Mouse (Mus musculus) heart, postnatal 0 days (tissue): Measurements from ENCODE around the gene Syn3. TPM values are rescaled to one million over a fixed set of nuclear protein-coding genes. Genes with fewer than 3 reads are reported as not detected.
"Not testable (repeated sequence)": the region's sequence is repeated elsewhere in the genome, so short reads cannot be mapped to it uniquely, and the experiment has no call there.

Source experiments
- ATAC-seq: fragments of 200-750 bp; cut with Nextera tagmentation; 2 replicates; pipeline ENCODE4 v1.8.0; 2017; ENCODE audit warnings: low read depth, moderate number of reproducible peaks, moderate library complexity; ENCODE audit not compliant: insufficient read depth
- DNase-seq: peaks from one replicate; pipeline ENCODE4 v3.0.0-alpha.2; 2016; ENCODE audit warnings: low spot score
- H3K27ac ChIP-seq: fragments of 300-500 bp; sonication (generic); 2 replicates; pipeline ENCODE4 v1.5.1; 2014; ENCODE audit warnings: low read depth, mild to moderate bottlenecking
- H3K27me3 ChIP-seq: fragments of 300-500 bp; sonication (generic); 2 replicates; pipeline ENCODE4 v1.6.1; 2014; ENCODE audit warnings: low read length, mixed read lengths; ENCODE audit not compliant: control insufficient read depth, insufficient read depth
- H3K36me3 ChIP-seq: fragments of 300-500 bp; sonication (generic); replicated peaks from 2 replicates; pipeline ENCODE4 v1.6.1; 2014; ENCODE audit warnings: low read length, mixed read lengths; ENCODE audit not compliant: control insufficient read depth, insufficient read depth
- H3K4me1 ChIP-seq: fragments of 300-500 bp; sonication (generic); 2 replicates; pipeline ENCODE4 v1.6.1; 2014; ENCODE audit warnings: antibody characterized with exemption; ENCODE audit not compliant: control insufficient read depth, insufficient read depth
- H3K4me2 ChIP-seq: fragments of 300-500 bp; sonication (generic); 2 replicates; pipeline ENCODE4 v1.6.1; 2014; ENCODE audit warnings: low read depth, mild to moderate bottlenecking, low read length, moderate library complexity
- H3K4me3 ChIP-seq: fragments of 300-500 bp; sonication (generic); 2 replicates; pipeline ENCODE4 v1.5.1; 2014; ENCODE audit warnings: low read depth, low read length
- H3K9ac ChIP-seq: fragments of 300-500 bp; sonication (generic); replicated peaks from 2 replicates; pipeline ENCODE4 v1.6.1; 2014; ENCODE audit warnings: low read depth, low read length, mixed read lengths
- H3K9me3 ChIP-seq: fragments of 300-500 bp; sonication (generic); replicated peaks from 2 replicates; pipeline ENCODE4 v1.6.1; 2016; ENCODE audit warnings: low read length; ENCODE audit not compliant: control insufficient read depth
- CTCF ChIP-seq: IDR thresholded peaks from 2 replicates; pipeline ENCODE4 v1.5.1; 2016; ENCODE audit warnings: antibody characterized with exemption, control low read depth, low read depth
- EP300 ChIP-seq: IDR thresholded peaks from 2 replicates; pipeline ENCODE4 v1.6.1; 2016; ENCODE audit warnings: antibody characterized with exemption, low read depth
- WGBS: fragments of 180-500 bp; shearing (Covaris S2); extraction: QIAGEN DNeasy Blood & Tissue Kit; methylation state at CpG from one replicate; pipeline ENCODE4 v1.1.7; 2014; 5-methylcytosine and 5-hydroxymethylcytosine counted together
- polyA plus RNA-seq: library from polyadenylated mRNA; unstranded; fragments of >200 nt; fragmentation: Nextera tagmentation; extraction: Ambion mirVana; gene quantifications from 2 replicates; pipeline ENCODE4 v1.2.1, GENCODE M21; 2015
- total RNA-seq: library from RNA; depleted of rRNA; stranded (reverse); fragments of >200 nt; gene quantifications from 2 replicates; pipeline ENCODE4 v1.2.3, GENCODE M21; 2014; ENCODE audit warnings: low replicate concordance

The Syn3 gene
- total and polyA plus RNA-seq, 2 experiments from 2014 or later: 0.48 TPM; not detected in 1

DNA sequence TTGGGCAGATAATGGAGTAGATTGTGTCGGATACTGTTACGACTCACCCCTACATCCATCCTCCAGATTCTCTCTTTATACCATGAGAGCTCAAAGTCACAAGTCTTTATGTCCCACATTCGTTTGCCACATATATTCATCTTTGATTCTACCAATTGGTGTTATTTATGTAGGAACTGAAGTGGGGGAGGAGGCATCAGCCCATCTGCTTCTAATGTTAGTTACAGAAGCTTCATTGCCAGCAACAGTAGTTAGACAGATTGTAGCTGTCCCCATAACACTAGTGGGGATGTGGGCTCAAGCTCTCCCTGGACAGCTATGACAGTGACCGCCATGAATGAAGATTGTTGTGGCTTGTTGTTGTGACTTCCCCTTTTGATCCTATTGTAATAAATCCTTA, 59.1 kb downstream of the Syn3 start:
- Histone ChIP-seq H3K4me1 (no peaks in the 10 kb centered on the region), H3K4me3 (no peak overlapping the region), H3K9ac (no peak overlapping the region), H3K27me3 (no peaks in the 10 kb centered on the region), H3K36me3 (no peaks in the 10 kb centered on the region), H3K9me3 (no peaks in the 10 kb centered on the region), H3K27ac (no peak overlapping the region), H3K4me2 (no peak overlapping the region)
- ATAC-seq: no peak
- no peak for DNase-seq
- 91% methylated on average over 4 of the region's 4 CpGs for WGBS
- no peak for TF ChIP-seq EP300
- no peak for TF ChIP-seq CTCF

DNA sequence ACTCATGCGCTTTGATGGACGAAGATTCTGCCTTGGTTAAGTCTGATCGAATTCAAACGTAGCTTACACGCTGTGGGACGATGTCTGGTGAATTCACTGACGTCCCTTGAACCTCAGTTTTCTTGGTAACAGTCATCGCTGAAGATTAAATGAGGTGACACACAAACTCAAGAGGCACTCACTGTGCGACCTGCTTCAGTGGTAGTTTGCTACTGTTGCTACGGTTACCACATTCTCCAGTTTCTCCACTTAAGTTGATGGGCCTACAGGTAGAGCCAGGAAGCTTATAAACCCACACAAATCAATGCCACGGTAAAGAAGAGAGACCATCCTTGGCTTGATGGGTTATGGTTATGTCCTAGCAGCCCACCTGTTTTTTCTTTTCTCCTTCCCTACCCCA, 61.4 kb downstream of the Syn3 start:
- no peaks in the 10 kb centered on the region for H3K27me3 ChIP-seq
- no peak overlapping the region for H3K9ac ChIP-seq
- no peak overlapping the region for H3K27ac ChIP-seq
- no peaks in the 10 kb centered on the region for H3K4me1 ChIP-seq
- DNase-seq (no peak), ATAC-seq (no peak)
- WGBS: 80% methylated on average over 11 of the region's 11 CpGs
- H3K36me3 ChIP-seq: no peaks in the 10 kb centered on the region
- no peaks in the 10 kb centered on the region for H3K9me3 ChIP-seq
- H3K4me2 ChIP-seq: no peak overlapping the region
- TF ChIP-seq EP300 (no peak), CTCF (no peak)
- H3K4me3 ChIP-seq: no peak overlapping the region

DNA sequence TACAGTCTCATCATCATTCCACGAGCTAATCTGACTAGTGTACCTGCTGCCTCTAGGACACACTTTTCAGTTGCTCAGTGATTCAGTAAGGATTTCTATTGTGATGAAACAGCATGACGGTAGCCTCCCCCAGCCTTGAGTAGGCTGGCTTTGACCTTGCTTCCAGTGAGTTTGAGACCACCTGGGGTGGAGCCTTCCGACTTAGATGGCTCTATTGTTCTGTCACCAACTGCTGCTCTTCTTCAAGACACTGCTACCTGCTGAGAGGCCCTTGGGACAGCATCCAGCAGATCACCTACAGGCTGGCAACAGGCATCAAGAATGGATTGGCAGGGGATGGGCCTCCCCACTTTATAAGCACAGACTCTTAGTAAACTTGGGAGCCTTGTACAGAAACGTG, 63.7 kb downstream of the Syn3 start:
- not testable (repeated sequence) for H3K9ac ChIP-seq, H3K4me1 ChIP-seq, ATAC-seq, H3K36me3 ChIP-seq, H3K4me3 ChIP-seq, DNase-seq, H3K4me2 ChIP-seq, H3K9me3 ChIP-seq, H3K27ac ChIP-seq, H3K27me3 ChIP-seq
- WGBS: 64% methylated on average over 4 of the region's 4 CpGs

DNA sequence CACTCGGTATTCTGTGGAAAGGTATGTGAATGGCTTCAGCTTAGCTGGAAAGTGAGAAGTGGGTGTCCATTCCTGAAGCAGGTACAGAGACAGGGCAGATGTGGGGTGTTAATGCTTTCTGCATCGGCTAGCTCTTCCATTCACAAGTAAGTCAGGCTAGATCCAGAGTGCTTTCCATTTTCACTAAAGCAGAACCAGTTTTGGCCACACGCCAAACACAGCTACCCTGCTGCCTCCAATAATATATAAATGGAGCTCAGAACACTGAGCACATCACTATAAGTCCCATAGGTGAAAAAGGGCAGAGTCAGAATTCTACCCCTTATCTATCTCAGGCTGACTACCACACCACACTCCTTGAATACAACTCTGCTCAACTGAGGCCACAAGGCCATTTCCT, 69.0 kb downstream of the Syn3 start:
- TF ChIP-seq CTCF (no peak), EP300 (no peak)
- no peaks in the 10 kb centered on the region for H3K9me3 ChIP-seq
- ATAC-seq (no peak), DNase-seq (no peak)
- H3K4me3 ChIP-seq: no peak overlapping the region
- 51% methylated on average over 3 of the region's 3 CpGs for WGBS
- no peaks in the 10 kb centered on the region for H3K36me3 ChIP-seq
- H3K4me1 ChIP-seq: no peaks in the 10 kb centered on the region
- H3K27ac ChIP-seq: no peak overlapping the region
- no peaks in the 10 kb centered on the region for H3K27me3 ChIP-seq
- no peak overlapping the region for H3K4me2 ChIP-seq
- H3K9ac ChIP-seq: no peak overlapping the region

DNA sequence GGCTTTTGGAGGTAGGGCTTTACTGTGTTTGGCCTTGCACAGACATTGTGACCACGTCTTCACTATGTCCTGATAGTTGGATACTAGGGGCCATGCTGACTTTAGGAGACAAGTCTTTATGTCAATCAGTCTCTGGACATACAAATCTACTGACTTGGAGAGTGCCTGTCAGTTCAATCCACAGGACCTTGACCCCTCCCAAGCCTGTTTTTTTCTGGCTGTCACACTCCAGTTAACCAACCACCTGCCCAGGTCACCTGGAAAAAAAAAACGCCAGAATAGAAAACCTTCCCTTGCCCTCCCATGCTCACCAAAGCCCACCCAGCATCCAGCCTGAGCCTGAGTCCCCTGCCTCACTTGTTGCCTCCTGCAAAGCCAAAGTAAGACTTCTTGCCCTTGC, 70.7 kb downstream of the Syn3 start:
- DNase-seq (no peak), ATAC-seq (no peak)
- Histone ChIP-seq H3K36me3 (no peaks in the 10 kb centered on the region), H3K9ac (no peak overlapping the region), H3K4me1 (no peaks in the 10 kb centered on the region), H3K27me3 (no peaks in the 10 kb centered on the region), H3K9me3 (no peaks in the 10 kb centered on the region), H3K4me2 (no peak overlapping the region), H3K27ac (no peak overlapping the region), H3K4me3 (no peak overlapping the region)
- 63% methylated on average over 2 of the region's 2 CpGs for WGBS
- TF ChIP-seq EP300: no peak
- no peak for TF ChIP-seq CTCF

DNA sequence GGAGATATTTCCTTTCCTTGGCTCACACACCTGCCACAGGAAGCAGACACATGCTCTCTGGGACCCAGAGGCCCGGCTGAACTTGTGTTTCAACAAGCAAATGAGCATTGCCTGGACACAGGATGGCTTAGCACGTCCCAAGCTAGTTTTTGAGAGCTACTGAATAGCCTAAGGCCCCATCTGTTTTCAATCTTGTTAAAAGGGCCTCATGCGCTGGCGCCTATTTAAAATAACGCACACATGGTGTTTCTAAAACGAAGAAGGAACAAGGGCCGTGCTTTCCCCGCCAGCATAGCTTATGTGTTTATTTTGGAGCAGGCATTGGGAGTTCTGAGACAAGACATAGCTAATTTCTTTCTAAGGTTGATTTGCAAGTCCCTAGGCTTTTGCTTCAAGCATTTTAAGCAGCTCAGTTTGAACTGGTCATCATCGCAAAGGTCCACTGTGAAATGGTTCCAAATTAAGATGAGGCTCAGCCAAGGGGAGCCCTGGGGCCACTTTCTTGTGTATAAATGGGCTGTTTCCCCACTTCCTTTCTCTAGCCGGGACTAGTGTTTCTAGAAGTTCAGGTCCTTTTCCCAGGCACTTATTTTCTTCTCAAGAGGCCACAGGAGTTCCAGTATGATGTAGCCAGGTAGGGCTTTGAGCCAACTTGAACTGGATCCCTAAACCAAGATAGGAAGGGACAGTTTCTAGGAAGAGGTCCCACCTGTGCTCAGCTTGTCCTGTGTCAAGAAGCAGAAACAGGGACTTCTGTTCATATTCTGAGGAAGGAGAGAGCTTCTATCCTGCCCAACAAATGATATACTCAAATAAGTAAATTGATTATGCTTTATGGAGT, 72.8 kb downstream of the Syn3 start:
- TF ChIP-seq CTCF: no peak
- TF ChIP-seq EP300: no peak
- Histone ChIP-seq H3K36me3 (no peaks in the 10 kb centered on the region), H3K4me1 (no peaks in the 10 kb centered on the region), H3K4me2 (no peak overlapping the region), H3K27ac (no peak overlapping the region; the same call in 1 of the 2 replicates), H3K9ac (no peak overlapping the region), H3K27me3 (no peaks in the 10 kb centered on the region), H3K4me3 (no peak overlapping the region), H3K9me3 (no peaks in the 10 kb centered on the region)
- WGBS: 53% methylated on average over 10 of the region's 10 CpGs
- DNase-seq (peak; percentile 43), ATAC-seq (no peak; the same call in 1 of the 2 replicates)
